Mouse (Mus musculus) cerebellum, adult 2 months (tissue): ENCODE measurements at regions not wholly inside any gene's neighbourhood (a gene's known extent, or its start where the extent isn't known, plus 50 kb on each side); places are given as distances from the start of the nearest gene placed in this dataset.
A peak's percentile ranks its signal among the peaks of the same experiment; 100 is the strongest.

Experiments
- DNase-seq, 2 experiments: peaks; one replicate each; pipeline ENCODE4 v3.0.0; 2021
- H3K27ac ChIP-seq: fragments of 200-500 bp; 2 replicates; pipeline ENCODE4 v1.5.1; 2012; ENCODE audit warnings: low read length, control low read depth, inconsistent platforms; ENCODE audit not compliant: insufficient read depth
- H3K27me3 ChIP-seq: fragments of 200-500 bp; 2 replicates; pipeline ENCODE4 v1.6.1; 2012; ENCODE audit warnings: inconsistent platforms, mild to moderate bottlenecking, low read length, moderate library complexity; ENCODE audit not compliant: control insufficient read depth, insufficient read depth
- H3K4me1 ChIP-seq: fragments of 200-500 bp; 2 replicates; pipeline ENCODE4 v1.6.1; 2011; ENCODE audit warnings: low read length; ENCODE audit not compliant: control insufficient read depth, insufficient read depth
- H3K4me3 ChIP-seq: fragments of 200-500 bp; replicated peaks from 2 replicates; pipeline ENCODE3; 2011; ENCODE audit warnings: mild to moderate bottlenecking, low read depth, low read length, control low read depth; ENCODE audit not compliant: insufficient read depth
- CTCF ChIP-seq: fragments of 200-500 bp; IDR thresholded peaks from 2 replicates; pipeline ENCODE4 v1.5.1; 2011; ENCODE audit warnings: low read depth, mild to moderate bottlenecking, control low read depth, low read length, moderate library complexity, borderline replicate concordance; ENCODE audit not compliant: insufficient read depth
- POLR2A ChIP-seq: fragments of 200-500 bp; IDR thresholded peaks from 2 replicates; pipeline ENCODE4 v1.6.1; 2011; ENCODE audit warnings: low read length, control low read depth, borderline replicate concordance; ENCODE audit not compliant: insufficient read depth
- WGBS: fragments of 180-500 bp; shearing (Covaris S2); methylation state at CpG from one replicate; pipeline ENCODE4 v1.1.7; 2018; 5-methylcytosine and 5-hydroxymethylcytosine counted together

- WGBS, result 64% methylated on average over 14 of the region's 14 CpGs
- Histone ChIP-seq H3K4me1 (no peaks in the 10 kb centered on the region), H3K27ac (no peak overlapping the region), H3K4me3 (no peak overlapping the region), H3K27me3 (no peaks in the 10 kb centered on the region)
- TF ChIP-seq CTCF (no peak), POLR2A (no peak)
- DNase-seq, result no peak
These were observed 268.2 kb downstream of the Fam173b start for GRCm38 (mm10) chr15:31869673-31870417.

GRCm38 (mm10) chr15:31875436-31875835, 273.8 kb downstream of the Fam173b start:
- TF ChIP-seq POLR2A (no peak), CTCF (no peak)
- Histone ChIP-seq H3K4me3 (no peak overlapping the region), H3K4me1 (no peaks in the 10 kb centered on the region), H3K27ac (no peak overlapping the region), H3K27me3 (no peaks in the 10 kb centered on the region)
- DNase-seq, result no peak
- 87% methylated on average over 2 of the region's 2 CpGs for WGBS

- Histone ChIP-seq H3K4me3 (no peak overlapping the region), H3K27ac (no peak overlapping the region), H3K27me3 (no peaks in the 10 kb centered on the region), H3K4me1 (no peaks in the 10 kb centered on the region; the same call in 1 of the 2 replicates)
- TF ChIP-seq CTCF (no peak), POLR2A (no peak)
- 95% methylated on average over 9 of the region's 9 CpGs for WGBS
- DNase-seq, result no peak
These were observed 278.8 kb downstream of the Fam173b start for GRCm38 (mm10) chr15:31880479-31880878.

GRCm38 (mm10) chr15:31882331-31882730, 280.7 kb downstream of the Fam173b start:
- Histone ChIP-seq H3K27me3 (no peaks in the 10 kb centered on the region; the same call in 1 of the 2 replicates), H3K27ac (no peak overlapping the region), H3K4me3 (no peak overlapping the region), H3K4me1 (no peaks in the 10 kb centered on the region; the same call in 1 of the 2 replicates)
- TF ChIP-seq POLR2A (no peak), CTCF (no peak)
- DNase-seq, result no peak
- 73% methylated on average over 5 of the region's 5 CpGs for WGBS

- Histone ChIP-seq H3K27ac (no peak overlapping the region), H3K27me3 (no peaks in the 10 kb centered on the region; the same call in 1 of the 2 replicates), H3K4me1 (no peaks in the 10 kb centered on the region; the same call in 1 of the 2 replicates), H3K4me3 (no peak overlapping the region)
- TF ChIP-seq POLR2A (no peak), CTCF (no peak)
- WGBS, result 23% methylated on average over 9 of the region's 9 CpGs
- DNase-seq, result peak; percentile 25 to 55
These were observed 281.9 kb downstream of the Fam173b start for GRCm38 (mm10) chr15:31883516-31883915.

GRCm38 (mm10) chr15:31898904-31899650, 278.0 kb upstream of the Tas2r119 start:
- no peak overlapping the region for H3K27ac ChIP-seq
- H3K4me3 ChIP-seq, result no peak overlapping the region
- TF ChIP-seq CTCF (no peak), POLR2A (no peak)
- no peaks in the 10 kb centered on the region for H3K27me3 ChIP-seq
- no peaks in the 10 kb centered on the region for H3K4me1 ChIP-seq
- WGBS, result 83% methylated on average over 13 of the region's 13 CpGs
- no peak for DNase-seq

- Histone ChIP-seq H3K27me3 (no peaks in the 10 kb centered on the region), H3K27ac (no peak overlapping the region), H3K4me1 (no peaks in the 10 kb centered on the region), H3K4me3 (no peak overlapping the region)
- TF ChIP-seq CTCF, result no peak
- TF ChIP-seq POLR2A, result no peak
- no peak for DNase-seq
- WGBS, result 33% methylated on average over 4 of the region's 4 CpGs
These were observed 276.8 kb upstream of the Tas2r119 start for GRCm38 (mm10) chr15:31900325-31900724.
